In genomic region chr3:91059211-91059610, GRCm38 (mm10) we compare ENCODE assay signal across 21 mouse cellular contexts. TPM values are rescaled to one million over a fixed set of nuclear protein-coding genes. Genes with fewer than 3 reads are reported as not detected.
DNase-seq lines count a peak whose midpoint lies in the region; ATAC-seq and TF ChIP-seq lines count a peak whose summit lies in the region.
"Had no signal": no experiment of that assay in that cellular context is flagged by ENCODE, and none has a peak within 500 bp of the region (broad histone marks: within the 10 kb centered on the region; RNA-seq: fewer than 3 reads in every experiment).

No protein-coding gene starts in this region.

- H3K27ac ChIP-seq in liver, embryonic 14.5 days: no peak overlapping the region
- H3K27ac ChIP-seq in midbrain, embryonic 15.5 days: no peak overlapping the region
- H3K27ac ChIP-seq: forebrain, embryonic 13.5 days; gastrocnemius, adult 2 months; heart, embryonic 10.5 days; left cerebral cortex, adult 2 months; limb, embryonic 13.5 days; midbrain, embryonic 12.5 days had no signal

- TF ChIP-seq CTCF in liver, embryonic 14.5 days (IDR thresholded peaks at IDR 0.05; ENCODE audit: low read depth): peak; percentile 25; the same call in 1 of the 2 replicates

- H3K4me3 ChIP-seq in liver, embryonic 14.5 days (ENCODE audit: insufficient read depth in 1 of 2, low read depth in 2 of 2, low read length in 2 of 2): no peak overlapping the region
- H3K4me3 ChIP-seq in midbrain, embryonic 15.5 days: no peak overlapping the region
- H3K4me3 ChIP-seq: forebrain, embryonic 13.5 days; gastrocnemius, adult 2 months; heart, embryonic 10.5 days; left cerebral cortex, adult 2 months; limb, embryonic 13.5 days; midbrain, embryonic 12.5 days had no signal

- no peak for TF ChIP-seq EP300 in liver, embryonic 14.5 days (IDR thresholded peaks at IDR 0.05; ENCODE audit: low read depth)

- WGBS in liver, embryonic 14.5 days (ENCODE audit: insufficient replicate concordance): 0% methylated on average over 1 of the region's 1 CpGs
- WGBS in midbrain, embryonic 15.5 days: 9% methylated on average over 1 of the region's 1 CpGs

- ATAC-seq in liver, embryonic 14.5 days (ENCODE audit: insufficient read depth): no peak
- no peak for ATAC-seq in midbrain, embryonic 15.5 days (replicated peaks)
- ATAC-seq: forebrain, embryonic 13.5 days; inflammation-experienced regulatory T-cells, adult 6 months had no signal

- no peak overlapping the region for H3K4me2 ChIP-seq in liver, embryonic 14.5 days (ENCODE audit: low read depth)
- no peak overlapping the region for H3K4me2 ChIP-seq in midbrain, embryonic 15.5 days
- H3K4me2 ChIP-seq: forebrain, embryonic 13.5 days; limb, embryonic 13.5 days; midbrain, embryonic 12.5 days had no signal

- H3K36me3 ChIP-seq in liver, embryonic 14.5 days (replicated peaks; ENCODE audit: control insufficient read depth, insufficient read depth, low read depth): no peaks in the 10 kb centered on the region
- H3K36me3 ChIP-seq in midbrain, embryonic 15.5 days (replicated peaks): no peaks in the 10 kb centered on the region
- H3K36me3 ChIP-seq: heart, embryonic 10.5 days; limb, embryonic 13.5 days; midbrain, embryonic 12.5 days had no signal

- no peak overlapping the region for H3K9ac ChIP-seq in liver, embryonic 14.5 days (replicated peaks)
- H3K9ac ChIP-seq in midbrain, embryonic 15.5 days: no peak overlapping the region
- H3K9ac ChIP-seq: forebrain, embryonic 13.5 days; limb, embryonic 13.5 days; midbrain, embryonic 12.5 days had no signal

- peak; percentile 10 for DNase-seq in embryo, embryonic 10 days (ENCODE audit: low spot score)
- no peak for DNase-seq in embryo, embryonic 9.5 days (ENCODE audit: extremely low spot score)
- no peak for DNase-seq in liver, embryonic 14.5 days (ENCODE audit: low read depth in 3 of 3, low spot score in 3 of 3)
- DNase-seq in liver (no peak), WW6 (ENCODE audit: low read depth, low spot score) (peak; percentile 4)
- peak; percentile 5 for DNase-seq in retina, embryonic 14.5 days (ENCODE audit: low spot score)
- DNase-seq in right cerebral cortex, adult 2 months (ENCODE audit: low spot score in 2 of 2): no peak
- DNase-seq: adrenal gland, postnatal 10 days; cerebellum, postnatal 36 days; gastrocnemius, adult 2 months; kidney, postnatal 4 days; lung, postnatal 14 days had no signal

- no peaks in the 10 kb centered on the region for H3K9me3 ChIP-seq in liver, embryonic 14.5 days (ENCODE audit: control insufficient read depth, low read length)
- peaks cover 4% of the 10 kb centered on the region; the same call in 1 of the 2 replicates for H3K9me3 ChIP-seq in midbrain, embryonic 15.5 days

- no peaks in the 10 kb centered on the region for H3K27me3 ChIP-seq in liver, embryonic 14.5 days (ENCODE audit: control insufficient read depth, insufficient read depth, low read length)
- no peaks in the 10 kb centered on the region for H3K27me3 ChIP-seq in midbrain, embryonic 15.5 days (replicated peaks)
- H3K27me3 ChIP-seq: forebrain, embryonic 13.5 days; limb, embryonic 13.5 days; midbrain, embryonic 12.5 days had no signal

- no peaks in the 10 kb centered on the region for H3K4me1 ChIP-seq in liver, embryonic 14.5 days (replicated peaks; ENCODE audit: control insufficient read depth in 2 of 2, insufficient read depth in 2 of 2, low read length in 1 of 2)
- no peaks in the 10 kb centered on the region for H3K4me1 ChIP-seq in midbrain, embryonic 15.5 days
- H3K4me1 ChIP-seq: forebrain, embryonic 13.5 days; heart, embryonic 10.5 days; limb, embryonic 13.5 days; midbrain, embryonic 12.5 days had no signal

RNA-seq across cellular contexts. Expression of gene 9130204L05Rik, which starts 31.4 kb away (rescaled TPM):
- polyA plus RNA-seq in liver, embryonic 14.5 days (2012; rRNA removed): not detected in 2 replicates
- not detected in 2 replicates for polyA plus RNA-seq in liver, embryonic 14.5 days (2014; fragmentation: Nextera tagmentation; extraction: Ambion mirVana)
- polyA plus RNA-seq in midbrain, embryonic 15.5 days (2015; fragmentation: Nextera tagmentation; extraction: Ambion mirVana): not detected in 2 replicates
- polyA plus RNA-seq: forebrain, embryonic 13.5 days; heart, embryonic 10.5 days; inflammation-experienced regulatory T-cells, adult 6 months; limb, embryonic 13.5 days; midbrain, embryonic 12.5 days; spleen, adult 2 months; urinary bladder, adult 2 months had no signal

Comparison
In these comparisons a context has a peak if more than half of its experiments do, and no peak if none do; other contexts are left out.
1. DNase-seq: peak in embryo, embryonic 10 days (single experiment), WW6 (single experiment) and retina, embryonic 14.5 days (single experiment); none in embryo, embryonic 9.5 days (single experiment), liver, embryonic 14.5 days (0 of 3), liver (single experiment) and right cerebral cortex, adult 2 months (0 of 2).